Mouse (Mus musculus): ENCODE measurements around the gene Tmem125. TPM values are rescaled to one million over a fixed set of nuclear protein-coding genes. Genes with fewer than 3 reads are reported as not detected.

Tmem125 gene
- polyA plus RNA-seq, 1 experiment from 2014 or later: 0.90 TPM

Other genes starting within 250 kb of the Tmem125 start
- 6.8 and 7.0 TPM in 2 replicates for gene Szt2, start 134.8 kb downstream of the Tmem125 start, polyA plus RNA-seq (2014; fragmentation: Nextera tagmentation; extraction: Ambion mirVana)
- gene Med8, start 134.7 kb downstream of the Tmem125 start, polyA plus RNA-seq (2014; fragmentation: Nextera tagmentation; extraction: Ambion mirVana): 141 and 167 TPM in 2 replicates
- gene Elovl1, start 116.0 kb downstream of the Tmem125 start, polyA plus RNA-seq (2014; fragmentation: Nextera tagmentation; extraction: Ambion mirVana): 38.6 and 43.5 TPM in 2 replicates
- gene Cdc20, start 106.7 kb downstream of the Tmem125 start, polyA plus RNA-seq (2014; fragmentation: Nextera tagmentation; extraction: Ambion mirVana): 298 and 317 TPM in 2 replicates
- 1.2 and 1.4 TPM in 2 replicates for gene Mpl, start 86.5 kb downstream of the Tmem125 start, polyA plus RNA-seq (2014; fragmentation: Nextera tagmentation; extraction: Ambion mirVana)
- gene Tie1, start 54.0 kb downstream of the Tmem125 start, polyA plus RNA-seq (2014; fragmentation: Nextera tagmentation; extraction: Ambion mirVana): 8.9 and 11.8 TPM in 2 replicates
- gene 2610528J11Rik, start 17.0 kb downstream of the Tmem125 start, polyA plus RNA-seq (2014; fragmentation: Nextera tagmentation; extraction: Ambion mirVana): 2.5 and 3.1 TPM in 2 replicates
- gene Cfap57, start 76.7 kb upstream of the Tmem125 start, polyA plus RNA-seq (2014; fragmentation: Nextera tagmentation; extraction: Ambion mirVana): 0.42 and 0.79 TPM in 2 replicates
- gene Ebna1bp2, start 76.8 kb upstream of the Tmem125 start, polyA plus RNA-seq (2014; fragmentation: Nextera tagmentation; extraction: Ambion mirVana): 180 and 191 TPM in 2 replicates
- gene Olfr62, start 114.9 kb upstream of the Tmem125 start, polyA plus RNA-seq (2014; fragmentation: Nextera tagmentation; extraction: Ambion mirVana): not detected in 2 replicates
- 0.33 TPM in 1 of 2 replicates, not detected in the other for gene Olfr1342, start 148.7 kb upstream of the Tmem125 start, polyA plus RNA-seq (2014; fragmentation: Nextera tagmentation; extraction: Ambion mirVana)
- 0.08 TPM in 2 replicates for gene Olfr1341, start 159.5 kb upstream of the Tmem125 start, polyA plus RNA-seq (2014; fragmentation: Nextera tagmentation; extraction: Ambion mirVana)
- not detected in 2 replicates for gene Olfr1340, start 176.1 kb upstream of the Tmem125 start, polyA plus RNA-seq (2014; fragmentation: Nextera tagmentation; extraction: Ambion mirVana)
- gene Olfr1339, start 188.1 kb upstream of the Tmem125 start, polyA plus RNA-seq (2014; fragmentation: Nextera tagmentation; extraction: Ambion mirVana): not detected in 2 replicates
- not detected in 2 replicates for gene Olfr1338, start 214.7 kb upstream of the Tmem125 start, polyA plus RNA-seq (2014; fragmentation: Nextera tagmentation; extraction: Ambion mirVana)
- gene Olfr1337, start 238.5 kb upstream of the Tmem125 start, polyA plus RNA-seq (2014; fragmentation: Nextera tagmentation; extraction: Ambion mirVana): not detected in 2 replicates

Measured in embryonic facial prominence, embryonic 11.5 days (tissue).